Mouse (Mus musculus) ES-E14 (cell line): ENCODE data around the gene Olfr1154. TPM values are rescaled to one million over a fixed set of nuclear protein-coding genes. Genes with fewer than 3 reads are reported as not detected.

Source experiments
- DNase-seq: peaks from one replicate; pipeline ENCODE4 v3.0.0-alpha.2; 2013; ENCODE audit warnings: low read depth, low spot score
- H3K27ac ChIP-seq: 2 replicates; pipeline ENCODE4 v1.5.1; 2012; ENCODE audit warnings: low read depth, mild to moderate bottlenecking, low read length, moderate library complexity, mixed read lengths; ENCODE audit not compliant: poor library complexity, insufficient read depth, severe bottlenecking
- H3K36me3 ChIP-seq: 2 replicates; pipeline ENCODE4 v1.6.1; 2012; ENCODE audit warnings: mild to moderate bottlenecking, low read length, moderate library complexity, mixed read lengths; ENCODE audit not compliant: control insufficient read depth, poor library complexity, insufficient read depth, severe bottlenecking
- H3K4me1 ChIP-seq, 2 experiments: fragments of 150-350 bp in 1 of 2; sonication (generic) in 1 of 2; 2 replicates each; pipeline ENCODE4 v1.6.1; 2012; ENCODE audit warnings: low read length in 2 of 2, mild to moderate bottlenecking in 1 of 2, mixed read lengths in 1 of 2; ENCODE audit not compliant: control insufficient read depth in 2 of 2, insufficient read depth in 2 of 2, poor library complexity in 1 of 2
- H3K4me3 ChIP-seq, 2 experiments: fragments of 150-350 bp in 1 of 2; sonication (generic) in 1 of 2; 2 replicates each; pipeline ENCODE4 v1.5.1; 2012; ENCODE audit warnings: low read length in 2 of 2, low read depth in 1 of 2, mild to moderate bottlenecking in 1 of 2, mixed read lengths in 1 of 2; ENCODE audit not compliant: insufficient read depth in 1 of 2, poor library complexity in 1 of 2, severe bottlenecking in 1 of 2
- H3K9ac ChIP-seq: 2 replicates; pipeline ENCODE4 v1.6.1; 2012; ENCODE audit warnings: low read depth, mild to moderate bottlenecking, low read length, mixed read lengths; ENCODE audit not compliant: poor library complexity, insufficient read depth, severe bottlenecking
- H3K9me3 ChIP-seq: fragments of 150-350 bp; sonication (generic); 2 replicates; pipeline ENCODE4 v1.6.1; 2012; ENCODE audit warnings: low read depth, mild to moderate bottlenecking, low read length; ENCODE audit not compliant: control insufficient read depth, insufficient read depth
- CHD2 ChIP-seq: IDR thresholded peaks from 2 replicates; pipeline ENCODE4 v1.6.1; 2014; ENCODE audit warnings: mild to moderate bottlenecking, low read depth, low read length, inconsistent platforms
- HCFC1 ChIP-seq: IDR thresholded peaks from 2 replicates; pipeline ENCODE4 v1.6.1; 2012; ENCODE audit warnings: low read length, inconsistent platforms, borderline replicate concordance; ENCODE audit not compliant: insufficient read depth
- MAFK ChIP-seq: IDR thresholded peaks from 2 replicates; pipeline ENCODE4 v1.6.1; 2014; ENCODE audit warnings: mild to moderate bottlenecking, low read depth, low read length, inconsistent platforms; ENCODE audit not compliant: insufficient read depth
- ZC3H11A ChIP-seq: IDR thresholded peaks from 2 replicates; pipeline ENCODE4 v1.6.1; 2012; ENCODE audit warnings: low read depth, mild to moderate bottlenecking, inconsistent platforms, low read length, borderline replicate concordance
- ZNF384 ChIP-seq: IDR thresholded peaks from 2 replicates; pipeline ENCODE4 v1.6.1; 2012; ENCODE audit warnings: low read depth, low read length, inconsistent platforms
- in situ Hi-C, 2 experiments: fragments of 600-800 bp; cut with MboI; formaldehyde crosslinking; loops; one replicate each; pipeline ENCODE4 v1.15.1; 2025; ENCODE audit warnings: low sequenced_read_pairs in 2 of 2, inconsistent platforms in 1 of 2; ENCODE audit not compliant: unreplicated experiment in 2 of 2
- total RNA-seq: library from RNA; depleted of rRNA; stranded (reverse); fragments of 300-350 nt; gene quantifications from 2 replicates; pipeline ENCODE4 v1.2.3, GENCODE M21; 2012; rRNA removed

The Olfr1154 gene
- not detected in 2 replicates for total RNA-seq

- Histone ChIP-seq H3K4me3 (no peak within 1 kb of the TSS), H3K9me3 (no peaks in the 10 kb centered on the region; the same call in 1 of the 2 replicates), H3K4me1 (no peaks in the 10 kb centered on the region), H3K36me3 (no peaks in the 10 kb centered on the region), H3K9ac (no peak within 1 kb of the TSS), H3K27ac (no peak within 1 kb of the TSS)
- no peak for DNase-seq
- in situ Hi-C loops: no loop called here
- TF ChIP-seq CHD2 (no peak), MAFK (no peak), ZNF384 (no peak), HCFC1 (no peak), ZC3H11A (no peak)
These were observed at the start of gene Olfr1154 for GRCm38 (mm10) chr2:87905066-87905465. TSS of gene Olfr1154 (minus strand) at chr2:87905166.

DNA sequence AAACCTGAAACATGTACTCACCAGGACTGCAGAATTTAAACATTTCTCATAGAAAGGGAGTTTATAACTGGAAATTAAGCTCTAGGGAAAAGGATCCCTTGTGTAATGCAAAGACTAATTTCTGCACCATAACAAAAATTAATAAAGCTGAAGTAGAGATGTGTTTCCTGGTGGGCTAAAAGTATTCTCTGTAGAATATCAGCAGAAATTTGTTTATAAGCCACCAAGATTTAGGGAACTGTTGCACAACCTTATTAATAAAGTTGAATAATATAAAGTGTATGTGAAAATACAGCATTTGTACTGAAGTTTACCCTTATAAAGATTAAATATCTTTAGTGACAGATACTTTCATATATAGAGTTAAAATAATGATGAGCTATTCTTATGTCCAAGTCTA is 48.0 kb upstream of the Olfr1154 start, which contains the start of gene Olfr1156:
Gene Olfr1156, minus strand, starts transcription at position 101 of the 400 bp plus-strand sequence.
- DNase-seq: no peak
- no peak within 1 kb of the TSS for H3K9ac ChIP-seq
- H3K4me3 ChIP-seq: no peak within 1 kb of the TSS
- H3K9me3 ChIP-seq: no peaks in the 10 kb centered on the region
- TF ChIP-seq ZC3H11A (no peak), ZNF384 (no peak), MAFK (no peak), CHD2 (no peak), HCFC1 (no peak)
- in situ Hi-C loops: no loop called here
- no peaks in the 10 kb centered on the region for H3K4me1 ChIP-seq
- H3K27ac ChIP-seq: no peak within 1 kb of the TSS
- no peaks in the 10 kb centered on the region for H3K36me3 ChIP-seq

GRCm38 (mm10) chr2:87945037-87945436 is 40.1 kb upstream of the Olfr1154 start, which contains the start of gene Olfr1155:
TSS of gene Olfr1155 (minus strand) at chr2:87945137.
- TF ChIP-seq HCFC1 (no peak), ZC3H11A (no peak), MAFK (no peak), ZNF384 (no peak), CHD2 (no peak)
- no peak within 1 kb of the TSS for H3K9ac ChIP-seq
- no peaks in the 10 kb centered on the region for H3K36me3 ChIP-seq
- no peak within 1 kb of the TSS for H3K27ac ChIP-seq
- no peak for DNase-seq
- H3K4me1 ChIP-seq: no peaks in the 10 kb centered on the region
- in situ Hi-C loops: no loop called here
- no peak within 1 kb of the TSS for H3K4me3 ChIP-seq
- H3K9me3 ChIP-seq: peaks cover 3% of the 10 kb centered on the region; the same call in 1 of the 2 replicates

DNA sequence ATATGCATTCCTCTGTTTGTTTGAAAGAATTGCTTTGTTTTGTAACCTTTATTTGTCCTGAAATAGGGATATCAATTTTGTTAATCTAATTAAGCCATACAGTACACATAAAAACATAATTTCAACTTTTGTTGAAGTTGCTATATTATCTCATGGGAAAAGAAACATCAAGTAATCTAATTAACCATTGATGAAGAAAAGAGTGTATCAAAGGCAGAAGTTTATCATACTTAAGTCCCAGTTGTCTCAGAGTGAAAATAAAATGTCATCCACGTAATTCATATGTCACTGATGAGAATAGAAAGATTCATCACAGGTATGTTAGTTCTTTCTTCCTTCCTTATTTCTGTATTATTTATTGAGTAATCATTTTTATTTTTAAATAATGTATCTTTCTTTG is 10.3 kb downstream of the Olfr1154 start, which contains the start of gene Olfr1153:
Gene Olfr1153, plus strand, starts transcription at position 301 of the 400 bp plus-strand sequence.
- Histone ChIP-seq H3K9ac (no peak within 1 kb of the TSS), H3K4me1 (no peaks in the 10 kb centered on the region)

More for the DNA sequence above, 10.3 kb downstream of the Olfr1154 start, which contains the start of gene Olfr1153:
- TF ChIP-seq ZC3H11A (no peak), HCFC1 (no peak), ZNF384 (no peak), MAFK (no peak), CHD2 (no peak)
- DNase-seq: no peak
- Histone ChIP-seq H3K36me3 (no peaks in the 10 kb centered on the region), H3K9me3 (no peaks in the 10 kb centered on the region), H3K4me3 (no peak within 1 kb of the TSS), H3K27ac (no peak within 1 kb of the TSS)
- in situ Hi-C loops: no loop called here
